Mouse (Mus musculus) erythroblast, embryonic 14.5 days (primary cell): ENCODE measurements at regions not wholly inside any gene's neighbourhood (a gene's known extent, or its start where the extent isn't known, plus 50 kb on each side); places are given as distances from the start of the nearest gene placed in this dataset.

Experiments
- GATA1 ChIP-seq: IDR thresholded peaks from 2 replicates; pipeline ENCODE4 v1.6.1; 2012; ENCODE audit warnings: low read length, inconsistent platforms, mixed read lengths
- TAL1 ChIP-seq: IDR thresholded peaks from 3 replicates; pipeline ENCODE4 v1.6.1; 2012; ENCODE audit warnings: low read length, inconsistent platforms, mixed read lengths

DNA sequence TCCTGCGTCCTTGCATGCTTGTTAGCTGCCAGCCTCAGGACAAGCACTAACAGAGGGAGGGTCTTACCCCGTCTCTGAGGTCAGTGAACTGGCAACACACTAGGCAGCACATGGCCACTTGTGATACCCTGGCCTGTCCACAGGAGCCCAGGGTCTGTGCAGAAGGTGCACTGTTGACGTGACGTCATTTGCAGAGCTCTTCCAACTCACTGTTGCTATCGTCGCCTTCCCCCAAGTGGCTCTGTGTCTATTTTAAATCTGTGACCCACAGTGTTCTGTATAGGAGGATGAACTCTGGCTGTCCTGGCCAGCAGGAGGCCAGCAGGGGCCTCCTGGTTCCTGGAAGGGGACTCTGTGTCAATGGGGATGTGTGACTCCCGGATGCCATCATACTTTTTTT is 120.1 kb upstream of the Smad3 start:
- no peak for TF ChIP-seq TAL1
- no peak for TF ChIP-seq GATA1
